In the genomic region with DNA sequence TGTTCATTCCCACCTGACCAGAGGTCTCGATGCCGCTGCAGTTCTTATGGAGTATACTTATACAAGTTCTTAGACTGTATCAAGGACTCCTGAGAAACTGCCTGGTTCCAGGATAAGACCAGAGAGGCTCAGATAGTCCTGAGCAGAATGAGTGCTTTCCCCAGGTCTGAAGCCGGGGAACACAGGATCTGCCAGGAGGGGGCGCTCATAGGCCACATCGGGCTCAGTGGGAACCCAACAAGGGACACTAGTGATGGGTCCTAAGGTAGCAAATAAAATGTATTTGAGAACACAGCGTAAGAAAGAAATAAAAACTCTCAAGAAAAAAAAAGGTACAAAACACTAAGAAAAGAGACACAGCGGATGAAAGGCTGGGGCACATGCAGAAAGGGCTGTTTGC, we compare ENCODE assay signal across 7 mouse cellular contexts.
DNase-seq lines count a peak whose midpoint lies in the region; ATAC-seq and TF ChIP-seq lines count a peak whose summit lies in the region.

No protein-coding gene starts in this region.

- DNase-seq in liver, adult 2 months (ENCODE audit: extremely low read depth, low read depth, low spot score): peak; percentile 15
- peak; percentile 73 for DNase-seq in brain, embryonic 14.5 days (ENCODE audit: low read depth)
- DNase-seq in embryonic facial prominence, embryonic 11.5 days (ENCODE audit: low spot score): peak; percentile 59
- DNase-seq in layer of hippocampus, postnatal 14 days (ENCODE audit: low spot score in 2 of 2): peak; percentile 74 to 84
- peak; percentile 20 for DNase-seq in ovary, postnatal 14 days (ENCODE audit: low spot score)
- no peak for DNase-seq in natural killer cell, adult 2 months (ENCODE audit: low spot score in 2 of 2)

- no peaks in the 10 kb centered on the region for H3K79me2 ChIP-seq in liver, adult 2 months (ENCODE audit: control insufficient read depth, insufficient read depth, low read length)

- H3K4me2 ChIP-seq in liver, embryonic 12.5 days: no peak overlapping the region
- no peak overlapping the region for H3K4me2 ChIP-seq in embryonic facial prominence, embryonic 11.5 days (ENCODE audit: low read depth, low read length)

- no peaks in the 10 kb centered on the region; the same call in 1 of the 2 replicates for H3K9me3 ChIP-seq in liver, embryonic 12.5 days (replicated peaks)
- no peaks in the 10 kb centered on the region for H3K9me3 ChIP-seq in embryonic facial prominence, embryonic 11.5 days (replicated peaks; ENCODE audit: control insufficient read depth, low read length)

- H3K4me1 ChIP-seq in liver, adult 2 months (ENCODE audit: control insufficient read depth, insufficient read depth, low read length): no peaks in the 10 kb centered on the region
- H3K4me1 ChIP-seq in liver, embryonic 12.5 days: no peaks in the 10 kb centered on the region
- no peaks in the 10 kb centered on the region for H3K4me1 ChIP-seq in embryonic facial prominence, embryonic 11.5 days (ENCODE audit: control insufficient read depth, insufficient read depth, low read length)

- H3K27me3 ChIP-seq in liver, adult 2 months (ENCODE audit: control insufficient read depth, insufficient read depth, low read length): 0 out of 2 replicates have a peak, but pooled peaks cover 3% of the 10 kb centered on the region
- H3K27me3 ChIP-seq in liver, embryonic 12.5 days (replicated peaks): no peaks in the 10 kb centered on the region
- H3K27me3 ChIP-seq in embryonic facial prominence, embryonic 11.5 days (ENCODE audit: control insufficient read depth, insufficient read depth, low read length): no peaks in the 10 kb centered on the region

- no peak overlapping the region for H3K4me3 ChIP-seq in liver, adult 2 months (ENCODE audit: insufficient read depth, low read depth, low read length)
- H3K4me3 ChIP-seq in liver, embryonic 12.5 days: no peak overlapping the region
- H3K4me3 ChIP-seq in embryonic facial prominence, embryonic 11.5 days (ENCODE audit: low read depth, low read length): no peak overlapping the region

- no peak for TF ChIP-seq POLR2A in liver, adult 2 months (IDR thresholded peaks at IDR 0.05; ENCODE audit: extremely low read depth, insufficient read depth, low read length)
- TF ChIP-seq POLR2A in brain, embryonic 14.5 days (IDR thresholded peaks at IDR 0.05; ENCODE audit: borderline replicate concordance, extremely low read depth, insufficient read depth, insufficient read length, poor library complexity, severe bottlenecking): no peak

- H3K27ac ChIP-seq in liver, adult 2 months (replicated peaks; ENCODE audit: insufficient read depth, low read depth, low read length): no peak overlapping the region
- H3K27ac ChIP-seq in liver, embryonic 12.5 days: no peak overlapping the region
- H3K27ac ChIP-seq in embryonic facial prominence, embryonic 11.5 days (replicated peaks; ENCODE audit: low read depth, low read length): no peak overlapping the region

- WGBS in liver, adult 2 months: 45% methylated on average over 7 of the region's 7 CpGs
- 42% methylated on average over 7 of the region's 7 CpGs for WGBS in liver, embryonic 12.5 days (ENCODE audit: insufficient replicate concordance)
- 40% methylated on average over 7 of the region's 7 CpGs for WGBS in embryonic facial prominence, embryonic 11.5 days

- peak; percentile 84 for TF ChIP-seq CTCF in liver, adult 2 months (IDR thresholded peaks at IDR 0.05; ENCODE audit: low read depth, low read length)
- peak; percentile 85 for TF ChIP-seq CTCF in brain, embryonic 14.5 days (IDR thresholded peaks at IDR 0.05; ENCODE audit: borderline replicate concordance, extremely low read depth, insufficient read depth, insufficient read length)

- ATAC-seq in liver, embryonic 12.5 days: no peak
- 0 out of 2 replicates have a peak, but pooled peaks have one; percentile 48 for ATAC-seq in embryonic facial prominence, embryonic 11.5 days (replicated peaks; ENCODE audit: insufficient number of reproducible peaks, low FRiP score, low TSS enrichment, low read depth)

- H3K36me3 ChIP-seq in liver, adult 2 months (ENCODE audit: control insufficient read depth, insufficient read depth, low read length): no peaks in the 10 kb centered on the region
- no peaks in the 10 kb centered on the region for H3K36me3 ChIP-seq in liver, embryonic 12.5 days
- H3K36me3 ChIP-seq in embryonic facial prominence, embryonic 11.5 days (replicated peaks; ENCODE audit: control insufficient read depth, insufficient read depth, low read depth, low read length): no peaks in the 10 kb centered on the region

- H3K9ac ChIP-seq in liver, adult 2 months (ENCODE audit: low read depth, low read length): no peak overlapping the region
- no peak overlapping the region for H3K9ac ChIP-seq in liver, embryonic 12.5 days
- H3K9ac ChIP-seq in embryonic facial prominence, embryonic 11.5 days (replicated peaks; ENCODE audit: low read length): no peak overlapping the region

Comparison
In these comparisons a context has a peak if more than half of its experiments do, and no peak if none do; other contexts are left out.
1. DNase-seq: peak in liver, adult 2 months (single experiment), brain, embryonic 14.5 days (single experiment), embryonic facial prominence, embryonic 11.5 days (single experiment), layer of hippocampus, postnatal 14 days (2 of 2) and ovary, postnatal 14 days (single experiment); none in natural killer cell, adult 2 months (0 of 2).